Mouse (Mus musculus) E14TG2a.4 (cell line): ENCODE measurements around the gene Rgs19.

ENCODE experiments used
- CTCF ChIP-seq: conservative IDR thresholded peaks from 2 replicates; pipeline ENCODE4 v1.5.1; 2014; ENCODE audit warnings: low read length
- NANOG ChIP-seq: IDR thresholded peaks from 2 replicates; pipeline ENCODE4 v1.6.1; 2014; ENCODE audit warnings: borderline replicate concordance, low read length, mixed read lengths

- no peak for TF ChIP-seq CTCF
- no peak for TF ChIP-seq NANOG
Observed at GRCm38 (mm10) chr2:181656734-181657133, 37.0 kb downstream of the Rgs19 start, which contains the start of gene Gm29797.
